Mouse (Mus musculus): ENCODE data around the gene Fam166b.

The Fam166b gene

GRCm38 (mm10) chr4:43428946-43429345 is at the start of gene Fam166b:
Fam166b (minus strand) TSS chr4:43429134.
- DNase-seq = no peak

DNA sequence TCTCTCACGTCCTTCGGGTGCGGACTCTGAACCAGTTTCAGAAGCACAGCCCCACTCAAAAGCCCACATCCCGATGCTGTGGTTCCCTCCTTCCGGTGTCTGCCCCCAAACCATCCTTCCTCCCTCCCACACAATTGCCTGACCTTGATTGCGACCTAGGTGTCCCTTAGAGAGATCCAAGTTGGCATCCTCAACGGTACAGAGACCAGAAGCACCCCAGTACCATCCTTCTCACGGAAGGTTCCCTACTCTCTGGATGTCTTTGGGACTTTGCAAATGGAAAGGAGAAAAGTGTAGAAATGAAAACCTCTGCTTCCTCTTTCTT is 49.6 kb upstream of the Fam166b start:
- no peak for DNase-seq

DNA sequence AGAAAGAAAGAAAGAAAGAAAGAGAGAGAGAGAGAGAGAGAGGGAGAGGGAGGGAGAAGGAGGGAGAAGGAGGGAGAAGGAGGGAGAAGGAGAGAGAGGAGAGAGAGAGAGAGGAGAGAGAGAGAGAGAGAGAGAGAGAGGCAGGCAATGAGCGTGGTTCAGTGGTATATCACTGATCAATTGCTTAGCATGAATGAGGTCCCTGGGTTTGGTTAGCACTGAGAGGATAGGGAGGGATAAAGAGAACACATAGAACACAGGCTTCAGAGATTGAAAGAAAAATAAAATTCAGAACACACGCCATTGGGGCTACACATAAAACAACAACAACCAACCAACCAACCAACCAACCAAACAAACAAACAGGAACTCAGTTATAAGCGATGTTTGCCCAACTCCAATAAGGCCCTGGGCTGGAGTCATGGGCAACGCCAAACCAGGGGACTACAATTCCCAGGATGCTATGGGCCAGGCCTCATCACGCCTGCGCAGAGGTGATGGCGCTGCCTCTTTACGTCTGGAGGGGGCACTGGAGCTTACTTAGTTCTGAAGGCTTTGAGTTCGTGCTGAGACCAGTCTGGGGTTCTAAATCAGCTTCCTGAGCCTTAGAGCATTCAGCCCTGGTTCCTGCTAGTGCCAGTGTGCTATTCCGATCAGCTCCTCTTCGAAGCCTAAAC is 49.1 kb upstream of the Fam166b start:
- DNase-seq = peak; percentile 88 to 91

- DNase-seq = peak; percentile 53 to 60
Measured at GRCm38 (mm10) chr4:43476604-43477003, 47.7 kb upstream of the Fam166b start.

DNA sequence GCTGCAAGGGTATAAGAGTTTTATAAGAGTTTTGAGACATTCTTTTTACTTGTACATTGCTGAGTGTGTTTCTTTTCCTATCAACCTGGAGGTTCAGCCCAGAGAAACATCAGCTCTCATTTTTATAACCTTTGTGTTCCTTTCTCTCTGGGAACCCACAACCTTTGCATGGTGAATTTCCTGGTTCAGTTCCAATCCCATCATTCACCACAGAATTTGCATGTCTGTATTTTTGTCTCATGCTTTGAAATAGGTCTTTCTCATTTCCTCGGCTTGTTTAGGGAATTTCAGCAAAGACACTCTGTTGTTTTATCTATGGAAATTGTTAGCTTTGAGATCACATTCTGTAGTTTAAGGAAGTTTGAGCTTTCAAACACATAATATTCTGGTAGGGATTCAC is 44.7 kb upstream of the Fam166b start:
- peak; percentile 38 to 39 for DNase-seq

DNA sequence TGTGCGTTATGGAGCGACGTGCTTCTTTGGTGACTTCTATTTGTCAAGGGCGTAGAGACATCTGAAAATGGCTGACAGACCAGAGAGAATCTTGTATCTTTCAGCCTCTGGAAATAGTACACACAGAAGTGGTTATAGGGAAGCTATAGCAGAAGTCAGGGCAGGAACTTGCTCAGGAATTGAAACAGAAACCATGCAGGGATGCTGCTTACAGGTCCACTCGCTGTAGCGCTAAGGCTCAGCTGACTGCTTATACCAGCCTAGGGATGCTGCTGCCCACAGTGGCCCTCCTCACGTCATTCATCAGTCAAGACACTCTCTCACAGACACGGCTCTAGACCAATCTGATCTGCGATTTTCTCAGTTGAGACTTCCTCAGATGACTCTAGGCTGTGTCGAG is 41.4 kb upstream of the Fam166b start:
- peak in 1 of 2 experiments; percentile 37 for DNase-seq

GRCm38 (mm10) chr4:43466872-43467271 is 37.9 kb upstream of the Fam166b start:
- DNase-seq = peak; percentile 49 to 52

DNA sequence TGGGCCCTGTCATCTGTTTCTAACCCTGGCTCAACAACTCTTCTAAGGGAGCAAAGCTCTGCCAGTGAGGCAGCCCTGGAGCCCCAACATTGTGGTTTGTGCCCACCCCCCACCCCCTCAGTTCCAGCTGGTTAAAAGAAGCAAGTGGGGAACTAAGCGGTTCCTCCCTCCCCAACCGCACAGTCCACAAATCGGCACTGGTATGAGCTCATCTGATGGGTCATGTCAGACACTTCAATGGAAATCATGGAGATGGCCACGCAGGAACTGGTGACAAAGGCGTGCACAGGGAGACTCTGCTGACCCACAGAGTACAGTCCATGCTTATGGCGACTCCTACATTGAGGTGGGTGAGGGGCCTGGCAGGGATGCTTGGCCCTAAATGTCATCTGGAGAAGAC is 37.0 kb upstream of the Fam166b start:
- peak in 1 of 2 experiments; percentile 36 for DNase-seq

DNA sequence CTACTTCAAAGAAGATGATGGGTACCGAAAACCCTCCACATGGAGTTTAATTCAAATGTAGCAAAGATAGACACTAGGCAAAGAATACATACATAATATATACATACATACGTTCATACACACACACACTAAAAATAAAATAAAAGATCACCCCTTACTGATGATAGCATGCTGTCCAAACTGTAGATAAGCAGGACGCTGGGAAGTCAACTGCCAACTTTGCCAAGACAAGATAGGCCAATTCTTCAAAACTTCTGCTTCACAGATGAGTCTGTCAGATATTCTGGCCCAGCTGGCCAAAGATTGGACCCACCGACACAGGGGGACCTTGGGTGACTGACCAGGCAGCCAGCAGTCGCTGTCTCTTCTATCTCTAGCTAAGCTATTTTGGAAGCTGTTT is 34.2 kb upstream of the Fam166b start:
- no peak for DNase-seq

DNA sequence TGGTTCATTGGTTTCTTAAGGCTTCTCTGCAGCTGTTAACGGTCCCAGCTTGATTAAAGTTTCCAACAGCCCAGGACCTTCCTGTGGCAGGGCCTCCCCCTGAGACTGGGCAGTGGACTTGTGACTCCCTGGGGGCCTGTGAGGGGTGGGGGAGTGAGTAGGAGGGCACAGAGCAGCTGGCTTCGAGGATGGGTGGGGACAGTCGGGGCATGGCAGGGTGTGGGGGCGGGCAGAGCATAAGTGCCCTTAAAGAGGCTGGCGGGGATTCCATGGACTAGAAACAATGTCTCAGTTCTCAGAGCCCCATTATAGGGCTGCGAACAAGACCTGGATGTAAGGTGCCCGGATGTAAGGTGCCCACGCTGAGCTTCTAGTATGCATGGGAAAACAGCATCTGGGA is 28.2 kb upstream of the Fam166b start:
- peak; percentile 58 to 67 for DNase-seq

- peak; percentile 71 to 76 for DNase-seq
Measured at GRCm38 (mm10) chr4:43456470-43456869, 27.5 kb upstream of the Fam166b start.

DNA sequence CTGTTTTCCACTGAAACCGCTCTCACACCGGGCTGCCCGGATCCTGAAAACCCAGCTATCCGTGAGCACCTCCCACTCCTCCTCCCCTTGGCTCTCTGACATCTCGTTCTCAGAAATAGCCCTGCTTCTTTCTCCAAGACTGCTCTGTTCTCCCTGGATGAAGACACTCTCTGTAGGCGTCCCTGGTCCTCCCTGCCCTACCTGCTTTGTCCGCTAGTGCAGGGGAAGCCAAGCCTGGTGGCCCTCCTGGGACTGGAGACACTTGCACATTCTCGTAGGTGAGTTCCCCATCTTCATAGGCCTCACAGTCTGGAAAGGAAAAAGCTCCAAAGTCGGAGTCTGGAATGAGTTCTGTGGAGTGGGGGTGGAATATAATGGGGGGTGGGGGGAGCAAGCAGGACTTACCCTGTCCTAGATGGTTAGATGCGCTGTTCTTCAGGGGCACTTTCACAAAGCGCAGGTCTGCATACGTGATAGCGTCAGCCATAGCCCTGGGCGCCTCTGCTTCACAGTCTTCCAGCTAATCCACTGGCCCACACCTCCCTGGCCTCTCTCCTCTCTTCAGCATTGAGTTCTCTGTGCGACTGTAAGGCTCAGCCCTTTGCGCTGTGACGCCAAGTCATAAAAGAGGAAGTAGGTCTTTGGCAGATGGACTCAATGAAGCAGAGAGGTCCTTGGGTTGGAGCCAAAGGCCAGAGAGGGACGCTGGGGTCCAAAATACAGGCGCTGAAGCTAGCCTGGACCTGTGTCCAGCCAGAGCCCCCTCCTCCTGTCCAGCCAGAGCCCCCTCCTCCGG is 25.3 kb upstream of the Fam166b start, which contains the start of gene Cd72:
Gene Cd72 (minus strand): TSS at position 588 of the 796 bp plus-strand sequence.
- DNase-seq = peak; percentile 77 to 78

- DNase-seq = peak; percentile 51 to 53
Measured at GRCm38 (mm10) chr4:43453413-43453812, 24.5 kb upstream of the Fam166b start.

DNA sequence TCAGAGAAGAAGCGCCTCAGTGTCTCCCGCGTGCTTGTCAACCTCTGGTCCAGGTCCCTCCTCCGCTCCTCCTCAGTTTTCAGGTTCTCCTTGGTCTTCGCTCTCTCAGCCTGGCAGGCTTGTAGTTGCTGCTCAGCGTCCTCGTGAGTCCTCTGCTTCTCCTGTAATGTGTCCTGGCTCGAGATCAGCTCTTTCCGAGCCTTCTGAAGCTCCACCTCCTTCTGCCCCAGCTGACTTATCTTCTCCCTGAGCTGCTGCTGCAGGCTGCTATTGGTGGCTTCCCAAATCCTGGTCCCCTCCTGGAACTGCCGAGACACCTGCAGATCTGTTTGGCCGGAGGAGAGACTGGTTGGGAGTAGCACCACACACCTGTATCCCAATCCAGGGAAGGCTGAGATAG is 23.4 kb upstream of the Fam166b start:
- DNase-seq = no peak

GRCm38 (mm10) chr4:43448554-43448953 is 19.6 kb upstream of the Fam166b start:
- DNase-seq = no peak

GRCm38 (mm10) chr4:43447251-43447650 is 18.3 kb upstream of the Fam166b start:
- DNase-seq = no peak

GRCm38 (mm10) chr4:43443511-43443910 is 14.6 kb upstream of the Fam166b start:
- DNase-seq = peak; percentile 43 to 51

DNA sequence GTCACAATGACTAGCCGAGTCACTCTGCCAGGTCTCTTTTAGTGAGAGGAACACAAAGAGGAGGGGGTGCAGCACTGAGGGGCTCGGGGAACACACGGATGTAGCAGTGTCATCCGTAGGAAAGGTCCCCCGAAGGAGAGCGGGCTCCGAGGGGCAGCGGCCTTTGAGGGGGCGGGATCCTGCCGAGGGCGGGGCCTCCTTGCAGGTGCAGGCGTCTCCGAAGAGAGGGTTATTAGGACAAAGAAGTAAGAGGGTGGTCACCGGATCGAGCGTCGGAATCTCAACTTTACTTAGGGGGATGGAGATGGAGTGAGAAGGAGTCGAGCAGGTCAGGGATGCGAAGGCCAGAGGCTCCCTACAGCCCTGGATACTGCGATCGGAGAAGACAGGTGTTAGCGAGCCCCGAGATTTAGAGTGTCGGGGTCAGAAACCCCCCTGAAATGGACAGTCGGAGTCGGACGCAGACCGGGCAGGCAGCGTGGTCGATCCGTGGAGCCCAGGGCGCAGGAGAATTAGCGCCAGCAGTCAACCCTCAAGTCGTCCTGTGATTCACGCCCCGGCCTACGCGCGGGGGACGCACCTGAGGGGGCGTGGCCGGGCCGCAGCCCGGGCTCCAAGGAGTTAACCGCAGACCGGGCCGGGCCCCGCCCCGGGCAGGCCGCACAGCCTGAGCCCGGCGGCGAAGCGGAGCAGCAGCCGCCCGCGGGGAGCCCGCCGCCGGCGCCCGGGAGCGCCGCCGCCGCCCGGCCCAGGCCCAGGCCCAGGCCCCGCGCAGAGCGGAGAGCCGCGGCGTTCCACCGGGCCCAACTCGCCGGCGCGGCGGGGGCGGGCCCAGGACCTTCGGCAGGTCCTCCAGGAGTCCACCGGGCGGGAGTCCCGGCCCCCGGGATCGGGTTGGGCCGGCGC is 13.8 kb upstream of the Fam166b start:
- DNase-seq = peak; percentile 86 to 87

DNA sequence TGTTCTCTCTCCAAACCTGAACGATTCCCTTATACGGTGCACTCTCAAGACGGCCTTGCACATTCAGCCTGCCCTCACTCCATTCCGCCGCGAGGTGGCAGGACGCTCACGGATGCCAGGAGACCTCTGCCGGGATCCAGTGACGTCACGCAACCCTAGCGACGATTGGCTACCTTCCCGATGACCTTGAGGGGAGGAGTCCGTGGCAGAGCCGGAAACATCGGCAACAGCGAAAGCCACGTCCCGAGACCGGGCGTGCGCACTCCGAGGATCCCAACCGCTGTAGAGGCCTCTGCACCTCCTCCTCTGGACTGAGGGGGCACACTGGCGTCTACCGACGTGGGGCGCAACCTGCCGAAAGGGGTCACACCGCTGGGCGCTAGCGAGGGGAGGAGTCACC is 13.1 kb upstream of the Fam166b start:
- peak; percentile 98 to 99 for DNase-seq

GRCm38 (mm10) chr4:43441639-43442038 is 12.7 kb upstream of the Fam166b start, which contains the start of gene Tesk1:
Tesk1 (plus strand) TSS chr4:43441939.
- no peak for DNase-seq

- DNase-seq = no peak
Measured at GRCm38 (mm10) chr4:43432832-43433231, 3.9 kb upstream of the Fam166b start.

DNA sequence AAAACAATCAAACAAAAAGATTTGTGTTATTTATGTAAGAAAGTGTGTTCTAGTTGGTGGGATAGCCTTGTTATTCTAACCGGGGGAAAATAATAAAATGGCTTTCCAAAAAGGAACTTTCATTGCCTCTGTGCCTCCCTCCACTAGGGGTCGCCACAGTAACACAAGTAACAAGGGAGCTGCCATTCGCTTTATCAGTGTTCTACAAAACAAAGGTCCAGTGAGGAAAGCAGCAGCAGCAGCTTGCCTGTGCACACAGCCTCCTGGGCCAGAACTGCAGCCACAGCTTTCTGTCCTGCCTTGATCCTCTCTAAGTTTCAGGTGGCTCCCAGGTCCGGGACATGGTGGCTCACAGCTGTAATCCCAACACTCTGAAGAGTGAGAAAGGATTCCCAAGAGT is 2.8 kb upstream of the Fam166b start:
- peak; percentile 91 to 93 for DNase-seq

- no peak for DNase-seq
Measured at GRCm38 (mm10) chr4:43428180-43428861, 613 bp downstream of the Fam166b start.
